Mouse (Mus musculus) midbrain, embryonic 12.5 days (tissue): Measurements from ENCODE around the gene Arfgap2. TPM values are rescaled to one million over a fixed set of nuclear protein-coding genes. Genes with fewer than 3 reads are reported as not detected.

Experiments
- ATAC-seq: fragments of 200-750 bp; cut with Nextera tagmentation; 2 replicates; pipeline ENCODE4 v1.8.0; 2017; ENCODE audit warnings: low read depth, moderate TSS enrichment, moderate library complexity; ENCODE audit not compliant: low FRiP score
- H3K27ac ChIP-seq: fragments of 300-500 bp; sonication (generic); replicated peaks from 2 replicates; pipeline ENCODE4 v1.5.1; 2016; ENCODE audit warnings: mild to moderate bottlenecking
- H3K27me3 ChIP-seq: fragments of 300-500 bp; sonication (generic); 2 replicates; pipeline ENCODE4 v1.6.1; 2016; ENCODE audit warnings: mild to moderate bottlenecking
- H3K36me3 ChIP-seq: fragments of 300-500 bp; sonication (generic); 2 replicates; pipeline ENCODE4 v1.6.1; 2016
- H3K4me1 ChIP-seq: fragments of 300-500 bp; sonication (generic); 2 replicates; pipeline ENCODE4 v1.6.1; 2016
- H3K4me2 ChIP-seq: fragments of 300-500 bp; sonication (generic); replicated peaks from 2 replicates; pipeline ENCODE4 v1.6.1; 2016; ENCODE audit warnings: mild to moderate bottlenecking, moderate library complexity
- H3K4me3 ChIP-seq: fragments of 300-500 bp; sonication (generic); 2 replicates; pipeline ENCODE4 v1.5.1; 2016; ENCODE audit warnings: mild to moderate bottlenecking
- H3K9ac ChIP-seq: fragments of 300-500 bp; sonication (generic); replicated peaks from 2 replicates; pipeline ENCODE4 v1.6.1; 2016; ENCODE audit warnings: mild to moderate bottlenecking, moderate library complexity
- H3K9me3 ChIP-seq: fragments of 300-500 bp; sonication (generic); 2 replicates; pipeline ENCODE4 v1.6.1; 2016; ENCODE audit warnings: mild to moderate bottlenecking
- WGBS: fragments of 180-500 bp; shearing (Covaris S2); methylation state at CpG from one replicate; pipeline ENCODE4 v1.1.7; 2016; 5-methylcytosine and 5-hydroxymethylcytosine counted together
- polyA plus RNA-seq: library from polyadenylated mRNA; unstranded; fragments of >200 nt; fragmentation: Nextera tagmentation; extraction: Ambion mirVana; gene quantifications from 2 replicates; pipeline ENCODE4 v1.2.1, GENCODE M21; 2016

Gene Arfgap2
- polyA plus RNA-seq, 1 experiment from 2014 or later = 88.6 TPM

DNA sequence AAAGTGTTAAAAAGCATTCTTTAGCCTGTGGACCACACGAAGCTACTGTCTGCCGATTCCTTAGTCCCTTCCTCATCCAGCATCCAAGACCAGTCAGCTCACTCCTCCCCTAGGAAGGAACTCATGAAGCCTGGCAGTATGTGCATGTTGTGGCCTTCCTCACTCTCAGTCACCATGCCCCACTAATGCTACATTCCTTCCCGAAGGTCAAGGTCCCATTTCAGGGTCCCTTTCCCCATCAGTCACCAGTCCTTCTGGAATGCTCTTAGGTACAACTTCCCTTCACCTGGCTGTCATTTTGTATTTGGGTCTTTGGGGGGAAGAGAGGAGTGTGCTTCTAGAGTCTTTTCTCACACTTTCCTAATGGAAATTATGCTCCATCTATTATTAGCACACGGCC, 12.8 kb upstream of the Arfgap2 start:
- 77% methylated on average over 4 of the region's 4 CpGs for WGBS
- peaks cover 27% of the 10 kb centered on the region for H3K27me3 ChIP-seq
- no peak overlapping the region for H3K27ac ChIP-seq
- H3K4me2 ChIP-seq = no peak overlapping the region
- H3K4me3 ChIP-seq = no peak overlapping the region
- H3K9me3 ChIP-seq = no peaks in the 10 kb centered on the region
- H3K4me1 ChIP-seq = peaks cover 22% of the 10 kb centered on the region
- ATAC-seq = no peak
- H3K9ac ChIP-seq = no peak overlapping the region
- H3K36me3 ChIP-seq = no peaks in the 10 kb centered on the region

DNA sequence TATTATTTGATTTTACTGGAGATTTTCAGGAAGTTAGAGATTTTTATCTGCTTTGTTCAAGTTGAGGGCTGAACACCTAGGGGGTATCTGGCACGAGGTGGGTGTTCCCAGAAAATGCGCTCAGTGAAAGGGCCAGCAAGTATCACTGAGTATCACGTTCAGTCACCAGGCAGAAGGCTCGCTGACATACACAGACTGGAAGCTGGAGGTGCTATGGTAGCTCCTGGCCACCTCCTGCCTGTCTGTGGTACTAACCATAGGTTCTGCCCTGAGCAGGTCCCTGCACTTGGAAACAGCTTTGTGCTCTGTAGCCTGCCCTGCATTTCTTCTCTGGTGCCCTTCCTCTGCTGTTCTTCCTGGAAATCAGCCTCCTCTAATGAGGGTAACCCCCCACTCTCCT, 12.3 kb upstream of the Arfgap2 start:
- H3K9me3 ChIP-seq = no peaks in the 10 kb centered on the region
- ATAC-seq = no peak
- 60% methylated on average over 4 of the region's 4 CpGs for WGBS

DNA sequence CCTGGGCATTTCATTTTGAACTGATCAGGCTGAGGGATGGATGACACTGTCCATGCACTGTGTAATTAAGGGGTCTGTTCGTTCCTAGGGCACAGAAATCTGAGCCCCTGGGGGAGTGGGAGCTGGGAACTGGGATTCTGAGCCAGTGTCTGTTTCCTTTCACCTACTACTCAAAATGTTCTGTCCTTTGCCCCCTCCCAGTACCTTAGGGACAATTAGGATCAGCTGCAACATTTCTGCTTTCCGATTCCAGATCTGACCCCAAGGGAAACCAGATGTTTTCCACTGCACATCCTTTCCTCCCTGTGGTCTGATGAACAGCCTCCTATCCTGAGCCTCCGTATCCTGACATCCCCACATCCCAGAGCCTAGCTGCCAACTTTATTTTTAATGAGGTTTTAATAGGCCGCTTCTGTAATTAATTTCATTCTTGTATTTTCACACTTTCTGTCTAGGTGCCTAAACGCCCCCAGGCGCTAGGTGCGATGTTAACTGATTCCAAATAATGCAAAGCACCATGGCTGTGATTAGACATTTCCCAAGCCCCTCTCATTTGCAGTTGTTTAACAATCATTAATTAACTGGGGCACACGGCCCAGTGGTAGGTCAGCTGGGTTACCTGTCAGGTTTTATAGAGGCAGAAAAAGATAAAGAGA, 9.9 kb upstream of the Arfgap2 start:
- H3K27ac ChIP-seq = no peak overlapping the region

More for the DNA sequence above, 12.3 kb upstream of the Arfgap2 start:
- H3K36me3 ChIP-seq = no peaks in the 10 kb centered on the region
- H3K27ac ChIP-seq = no peak overlapping the region
- peaks cover 26% of the 10 kb centered on the region for H3K4me1 ChIP-seq
- no peak overlapping the region for H3K9ac ChIP-seq
- no peak overlapping the region for H3K4me2 ChIP-seq
- no peak overlapping the region for H3K4me3 ChIP-seq
- H3K27me3 ChIP-seq = peaks cover 30% of the 10 kb centered on the region

DNA sequence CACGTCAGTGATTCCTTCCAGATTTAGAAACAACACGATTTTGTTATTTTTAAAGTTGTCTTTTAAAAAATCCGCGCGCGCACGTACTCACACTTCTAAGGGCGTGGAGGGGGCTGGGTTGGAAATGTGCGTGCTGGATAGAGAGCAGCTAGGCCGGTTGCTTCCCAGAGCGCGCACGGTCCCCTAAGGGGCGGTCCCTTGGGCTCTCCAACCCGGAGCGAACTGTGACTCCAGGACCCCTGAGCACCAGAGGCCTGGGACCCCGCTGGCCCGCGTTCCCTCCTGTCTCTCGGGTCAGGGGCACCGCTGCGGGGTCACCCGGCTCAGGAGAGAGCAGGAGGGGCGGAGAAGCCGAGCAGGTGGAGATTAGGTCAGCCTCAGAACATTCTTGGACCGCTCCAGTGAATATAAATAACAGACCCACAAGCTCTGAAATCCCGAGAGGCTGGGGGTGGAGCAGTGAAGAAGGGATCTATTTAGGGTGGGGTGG, 9.1 kb upstream of the Arfgap2 start, which contains the start of gene Pacsin3:
TSS of gene Pacsin3 (plus strand) at position 294 of the 490 bp plus-strand sequence.
- WGBS = under 1% methylated on average over 27 of the region's 27 CpGs
- Histone ChIP-seq H3K4me1 (peaks cover 37% of the 10 kb centered on the region), H3K36me3 (no peaks in the 10 kb centered on the region), H3K9me3 (no peaks in the 10 kb centered on the region), H3K27ac (peak within 1 kb of the TSS; percentile 26; the same call in 1 of the 2 replicates), H3K27me3 (peaks cover 39% of the 10 kb centered on the region), H3K9ac (peak within 1 kb of the TSS; percentile 72), H3K4me2 (peak within 1 kb of the TSS; percentile 99), H3K4me3 (peak within 1 kb of the TSS; percentile 60)
- peak; percentile 52; the same call in 1 of the 2 replicates for ATAC-seq

More for the DNA sequence above, 9.9 kb upstream of the Arfgap2 start:
- no peak overlapping the region for H3K4me3 ChIP-seq
- peaks cover 37% of the 10 kb centered on the region for H3K4me1 ChIP-seq
- no peak for ATAC-seq
- peaks cover 39% of the 10 kb centered on the region for H3K27me3 ChIP-seq
- no peaks in the 10 kb centered on the region for H3K9me3 ChIP-seq
- 0 out of 2 replicates have a peak overlapping the region, but pooled peaks have one; percentile 99 for H3K4me2 ChIP-seq
- 34% methylated on average over 8 of the region's 8 CpGs for WGBS
- no peak overlapping the region for H3K9ac ChIP-seq
- no peaks in the 10 kb centered on the region for H3K36me3 ChIP-seq

DNA sequence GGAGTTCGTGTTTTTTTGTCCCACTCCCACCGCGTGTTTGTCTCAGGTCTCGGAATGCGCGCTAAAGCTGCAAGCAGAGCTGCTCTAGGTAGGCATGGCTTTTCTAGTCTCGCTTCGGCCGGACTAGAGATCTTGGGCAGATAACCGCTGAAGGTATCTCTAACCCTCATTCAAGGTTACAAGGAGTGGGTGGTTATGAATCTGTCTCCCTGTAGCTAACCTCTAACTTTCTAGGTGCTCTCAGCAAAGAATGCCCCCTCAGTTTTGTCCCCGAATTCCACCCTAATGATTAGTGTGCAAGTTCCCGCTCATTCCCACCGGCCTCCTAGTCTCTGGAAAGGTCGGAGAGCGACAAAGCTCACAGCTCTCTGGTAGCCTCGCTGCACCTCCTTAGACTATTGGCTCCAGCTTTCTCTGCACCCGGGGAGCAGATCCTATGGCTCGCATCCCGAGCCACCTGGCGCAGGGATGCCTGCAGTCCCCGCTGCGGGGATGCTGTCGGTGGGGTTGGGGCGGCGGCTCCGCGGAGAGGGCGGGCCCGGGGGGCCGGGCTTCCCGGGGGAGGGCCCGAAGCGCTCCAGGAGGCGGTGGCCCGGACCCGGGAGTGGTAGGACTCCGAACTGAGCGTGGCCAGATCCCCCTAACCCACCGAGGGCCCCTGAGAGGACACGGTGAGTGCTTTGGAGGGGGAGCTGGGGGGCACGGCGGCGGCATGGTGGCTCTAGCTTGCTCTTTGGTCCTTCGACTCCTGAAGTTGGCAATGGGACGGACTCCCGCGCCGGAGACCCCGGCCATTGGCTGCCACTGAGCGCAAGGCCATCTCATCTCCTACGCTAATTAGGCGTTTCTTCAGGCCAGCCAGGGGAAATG, 8.3 kb upstream of the Arfgap2 start:
- peaks cover 39% of the 10 kb centered on the region for H3K27me3 ChIP-seq
- H3K4me1 ChIP-seq = peaks cover 37% of the 10 kb centered on the region
- H3K9me3 ChIP-seq = no peaks in the 10 kb centered on the region
- ATAC-seq = peak; percentile 64
- H3K27ac ChIP-seq = peak overlapping the region; percentile 39; the same call in 1 of the 2 replicates
- H3K36me3 ChIP-seq = no peaks in the 10 kb centered on the region
- peak overlapping the region; percentile 72 for H3K9ac ChIP-seq
- WGBS = under 1% methylated on average over 52 of the region's 52 CpGs
- peak overlapping the region; percentile 99 for H3K4me2 ChIP-seq
- peak overlapping the region; percentile 60 for H3K4me3 ChIP-seq

DNA sequence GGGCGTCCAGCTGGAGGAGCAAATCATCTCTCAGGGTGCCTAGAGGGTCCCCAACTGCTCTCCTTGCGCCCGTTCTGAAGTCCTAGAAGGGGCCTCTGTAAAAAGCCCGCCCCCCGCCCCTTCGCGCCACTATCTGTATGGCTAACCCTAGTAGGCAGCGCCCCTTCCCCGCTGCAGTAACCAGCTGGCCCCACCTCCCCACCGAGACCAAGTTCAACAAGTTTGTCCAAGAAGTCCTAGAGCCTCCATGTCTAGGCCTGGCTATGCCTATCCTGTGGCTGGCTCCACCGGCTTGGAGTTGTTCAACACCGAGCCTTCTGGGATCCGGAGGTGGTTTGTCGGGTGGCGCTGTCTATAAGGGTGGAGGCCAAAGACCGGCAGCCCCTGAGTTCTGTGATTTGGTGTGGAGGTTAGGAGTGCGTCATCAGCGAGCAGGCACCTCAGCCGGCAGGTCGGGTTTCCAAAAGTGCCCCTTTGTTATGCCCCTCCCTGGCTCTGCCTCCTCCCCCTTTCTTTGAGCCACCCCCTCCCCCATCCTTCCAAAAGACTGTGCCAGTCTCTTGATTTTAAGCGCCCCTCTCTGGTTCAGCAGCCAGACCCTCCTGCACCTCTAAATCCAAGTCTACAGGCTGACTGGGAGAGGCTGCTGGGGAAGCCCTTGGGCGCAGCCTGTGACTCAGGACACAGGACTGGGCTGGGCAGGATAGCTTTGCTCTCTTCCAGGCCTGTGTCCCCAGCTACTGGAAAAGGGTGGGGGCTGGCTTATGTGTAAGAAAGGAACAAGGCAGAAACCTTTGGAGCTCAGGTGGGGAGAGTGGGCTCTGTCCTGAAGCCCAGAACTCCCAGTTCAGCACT, 7.4 kb upstream of the Arfgap2 start:
- Histone ChIP-seq H3K4me1 (peaks cover 37% of the 10 kb centered on the region), H3K9me3 (no peaks in the 10 kb centered on the region), H3K4me2 (peak overlapping the region; percentile 99), H3K4me3 (peak overlapping the region; percentile 60), H3K9ac (peak overlapping the region; percentile 72), H3K36me3 (0 out of 2 replicates have a peak, but pooled peaks cover 4% of the 10 kb centered on the region), H3K27me3 (peaks cover 39% of the 10 kb centered on the region), H3K27ac (peak overlapping the region; percentile 39)
- ATAC-seq = peak; percentile 64
- WGBS = 1% methylated on average over 22 of the region's 22 CpGs

DNA sequence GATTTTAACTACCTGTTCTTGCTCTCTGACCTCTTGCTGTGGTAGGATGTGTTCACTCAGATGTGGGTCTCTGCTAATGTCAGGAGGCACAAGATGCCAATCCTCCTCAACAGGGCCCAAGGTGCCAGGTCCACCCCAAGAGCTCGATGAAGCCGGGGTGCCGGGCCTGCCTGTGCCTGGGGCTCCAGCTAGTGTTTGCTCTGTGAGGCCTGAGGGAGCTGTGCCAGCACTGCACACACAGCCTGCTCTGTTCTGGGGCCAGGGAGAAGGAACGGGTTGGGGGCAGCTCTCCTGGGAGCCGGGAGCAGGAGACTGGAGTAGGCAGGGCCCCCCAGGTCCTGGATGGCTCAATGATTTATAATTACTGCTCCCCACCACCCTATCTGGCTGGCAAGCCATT, 6.7 kb upstream of the Arfgap2 start:
- WGBS = 81% methylated on average over 5 of the region's 5 CpGs
- Histone ChIP-seq H3K4me1 (peaks cover 37% of the 10 kb centered on the region), H3K4me2 (peak overlapping the region; percentile 99), H3K36me3 (0 out of 2 replicates have a peak, but pooled peaks cover 8% of the 10 kb centered on the region), H3K27ac (no peak overlapping the region; the same call in 1 of the 2 replicates), H3K9me3 (no peaks in the 10 kb centered on the region), H3K9ac (peak overlapping the region; percentile 72), H3K27me3 (peaks cover 39% of the 10 kb centered on the region), H3K4me3 (peak overlapping the region; percentile 60)
- no peak for ATAC-seq

DNA sequence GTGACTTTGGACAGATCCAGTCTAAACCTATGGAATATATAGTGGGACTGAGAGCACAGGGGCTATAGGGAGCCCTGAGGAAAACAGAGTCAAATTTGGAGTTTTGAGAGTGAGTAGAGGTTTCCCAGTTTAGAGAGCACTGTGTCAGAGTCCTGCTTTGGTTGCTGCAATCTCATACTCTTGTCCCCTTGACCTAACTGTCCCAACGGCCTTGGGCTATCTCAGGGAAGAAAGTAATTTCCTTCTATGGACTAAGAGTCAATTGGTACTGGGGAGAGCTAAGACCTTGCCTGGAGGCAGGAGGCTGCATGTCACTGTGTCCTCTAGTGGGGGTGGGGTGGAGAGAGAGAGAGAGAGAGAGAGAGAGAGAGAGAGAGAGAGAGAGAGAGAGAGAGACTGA, 5.9 kb upstream of the Arfgap2 start:
- H3K4me3 ChIP-seq = no peak overlapping the region
- no peak overlapping the region for H3K9ac ChIP-seq
- 79% methylated on average over 1 of the region's 1 CpGs for WGBS
- peaks cover 37% of the 10 kb centered on the region for H3K4me1 ChIP-seq
- H3K4me2 ChIP-seq = no peak overlapping the region
- H3K27me3 ChIP-seq = peaks cover 39% of the 10 kb centered on the region
- ATAC-seq = no peak
- H3K36me3 ChIP-seq = 0 out of 2 replicates have a peak, but pooled peaks cover 11% of the 10 kb centered on the region
- no peak overlapping the region for H3K27ac ChIP-seq
- H3K9me3 ChIP-seq = no peaks in the 10 kb centered on the region

DNA sequence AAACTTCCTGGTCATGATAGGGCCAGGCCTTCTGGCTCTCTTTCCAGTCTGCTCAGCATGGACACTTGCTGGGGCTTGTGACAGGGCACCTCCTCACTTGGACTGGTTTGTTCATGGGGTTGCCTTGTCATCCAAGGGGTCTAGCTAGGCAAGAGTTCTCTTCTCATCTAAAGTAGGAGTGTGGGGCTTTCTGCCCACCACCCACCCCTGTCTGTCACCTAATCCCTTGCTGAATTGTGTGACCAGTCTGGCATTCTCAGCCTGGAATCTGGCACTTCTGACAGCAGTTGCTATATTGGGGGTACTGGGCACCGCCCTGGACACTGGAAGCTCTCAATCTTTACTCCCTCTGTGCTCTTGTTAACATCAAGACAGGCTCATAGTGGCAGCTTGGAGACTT, 5.3 kb upstream of the Arfgap2 start:
- Histone ChIP-seq H3K36me3 (0 out of 2 replicates have a peak, but pooled peaks cover 11% of the 10 kb centered on the region), H3K4me2 (no peak overlapping the region), H3K9ac (0 out of 2 replicates have a peak overlapping the region, but pooled peaks have one; percentile 5), H3K9me3 (no peaks in the 10 kb centered on the region), H3K4me1 (peaks cover 42% of the 10 kb centered on the region), H3K4me3 (no peak overlapping the region), H3K27me3 (peaks cover 34% of the 10 kb centered on the region), H3K27ac (no peak overlapping the region)
- ATAC-seq = no peak
- 96% methylated on average over 1 of the region's 1 CpGs for WGBS

DNA sequence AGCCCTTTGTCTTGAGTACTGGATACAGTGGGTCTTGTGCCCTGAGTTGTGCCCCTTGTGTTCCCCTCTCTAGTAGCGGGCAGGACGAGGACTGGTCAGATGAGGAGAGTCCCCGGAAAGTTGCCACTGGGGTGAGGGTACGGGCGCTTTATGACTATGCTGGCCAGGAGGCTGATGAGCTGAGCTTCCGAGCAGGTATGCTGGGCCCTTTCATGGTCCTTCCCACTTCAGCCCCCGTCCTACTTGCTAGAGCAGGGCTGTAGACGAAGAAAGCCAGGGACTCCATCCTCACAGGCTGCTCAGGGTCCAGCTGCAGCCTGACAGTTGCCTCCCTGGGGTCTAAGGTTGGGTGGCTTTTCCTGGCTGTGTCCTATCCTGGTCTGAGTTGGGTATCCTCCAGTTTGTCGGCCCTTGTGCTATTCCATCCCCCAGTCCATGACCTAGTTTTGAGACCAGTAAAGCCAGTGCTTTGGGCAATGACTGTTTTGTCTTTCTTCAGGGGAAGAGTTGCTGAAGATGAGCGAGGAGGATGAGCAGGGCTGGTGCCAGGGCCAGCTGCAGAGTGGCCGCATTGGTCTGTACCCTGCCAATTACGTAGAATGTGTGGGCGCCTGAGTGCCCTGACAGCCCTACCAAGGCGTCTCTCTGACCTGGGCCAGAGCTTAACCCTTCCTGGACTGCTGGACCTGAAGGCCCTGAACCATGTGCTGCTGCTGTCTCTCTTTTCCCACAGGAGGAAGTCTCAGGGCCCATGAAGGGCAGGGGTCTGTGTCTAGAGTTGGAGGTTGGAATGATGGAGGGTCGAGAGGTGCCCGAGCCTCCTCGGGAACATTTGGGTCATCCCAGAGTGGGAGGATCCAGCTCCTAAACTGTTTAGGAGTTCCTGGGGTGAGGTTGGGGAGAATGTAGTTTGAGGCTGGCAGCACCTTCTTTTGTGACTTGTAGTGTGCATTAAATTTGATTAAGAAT, 798 bp upstream of the Arfgap2 start:
- 92% methylated on average over 17 of the region's 17 CpGs for WGBS
- Histone ChIP-seq H3K27ac (peak overlapping the region; percentile 92), H3K4me2 (peak overlapping the region; percentile 86), H3K4me1 (peaks cover 17% of the 10 kb centered on the region), H3K9me3 (no peaks in the 10 kb centered on the region), H3K4me3 (peak overlapping the region; percentile 85), H3K36me3 (peaks cover 36% of the 10 kb centered on the region), H3K27me3 (no peaks in the 10 kb centered on the region), H3K9ac (peak overlapping the region; percentile 58)
- no peak for ATAC-seq
